In genomic region chr10:39629746-39630552, GRCm38 (mm10) we compare ENCODE assay signal across 8 mouse cellular contexts. TPM values are rescaled to one million over a fixed set of nuclear protein-coding genes. Genes with fewer than 3 reads are reported as not detected.
DNase-seq lines count a peak whose midpoint lies in the region; ATAC-seq lines count a peak whose summit lies in the region.

No protein-coding gene starts in this region.

- WGBS in midbrain, embryonic 12.5 days = 72% methylated on average over 18 of the region's 18 CpGs
- 80% methylated on average over 18 of the region's 18 CpGs for WGBS in midbrain, embryonic 10.5 days
- 38% methylated on average over 18 of the region's 18 CpGs for WGBS in heart, embryonic 10.5 days
- WGBS in lung, embryonic 16.5 days = 37% methylated on average over 18 of the region's 18 CpGs

- no peaks in the 10 kb centered on the region for H3K27me3 ChIP-seq in midbrain, embryonic 12.5 days
- H3K27me3 ChIP-seq in midbrain, embryonic 10.5 days (ENCODE audit: low read depth, poor library complexity, severe bottlenecking) = no peaks in the 10 kb centered on the region; the same call in 1 of the 2 replicates
- no peaks in the 10 kb centered on the region for H3K27me3 ChIP-seq in heart, embryonic 10.5 days (ENCODE audit: insufficient read depth, poor library complexity, severe bottlenecking)
- H3K27me3 ChIP-seq in lung, embryonic 16.5 days (ENCODE audit: control insufficient read depth, insufficient read depth, low read depth, low read length) = no peaks in the 10 kb centered on the region

- H3K4me2 ChIP-seq in midbrain, embryonic 12.5 days (replicated peaks) = no peak overlapping the region
- H3K4me2 ChIP-seq in lung, embryonic 16.5 days (ENCODE audit: low read depth, low read length) = peak overlapping the region; percentile 4; the same call in 1 of the 2 replicates

- no peaks in the 10 kb centered on the region for H3K9me3 ChIP-seq in midbrain, embryonic 12.5 days
- H3K9me3 ChIP-seq in midbrain, embryonic 10.5 days (replicated peaks) = no peaks in the 10 kb centered on the region
- no peaks in the 10 kb centered on the region for H3K9me3 ChIP-seq in heart, embryonic 10.5 days
- H3K9me3 ChIP-seq in lung, embryonic 16.5 days (ENCODE audit: control insufficient read depth, low read length) = no peaks in the 10 kb centered on the region

- ATAC-seq in midbrain, embryonic 12.5 days (ENCODE audit: low FRiP score, low read depth) = no peak
- peak; percentile 93 for ATAC-seq in lung, embryonic 16.5 days (ENCODE audit: low read depth)
- no peak for ATAC-seq in megakaryocyte-erythroid progenitor cell, adult 5-6 weeks (replicated peaks; ENCODE audit: low FRiP score, low TSS enrichment, poor library complexity, severe bottlenecking)

- no peaks in the 10 kb centered on the region for H3K36me3 ChIP-seq in midbrain, embryonic 12.5 days
- H3K36me3 ChIP-seq in midbrain, embryonic 10.5 days = peaks cover 11% of the 10 kb centered on the region; the same call in 1 of the 2 replicates
- peaks cover 29% of the 10 kb centered on the region for H3K36me3 ChIP-seq in heart, embryonic 10.5 days
- H3K36me3 ChIP-seq in lung, embryonic 16.5 days (ENCODE audit: control insufficient read depth, insufficient read depth, low read length) = peaks cover 9% of the 10 kb centered on the region

- no peak overlapping the region for H3K9ac ChIP-seq in midbrain, embryonic 12.5 days (replicated peaks)
- 0 out of 2 replicates have a peak overlapping the region, but pooled peaks have one; percentile 21 for H3K9ac ChIP-seq in lung, embryonic 16.5 days (ENCODE audit: low read length)

- no peak for DNase-seq in midbrain, embryonic 10.5 days (ENCODE audit: low spot score)
- no peak for DNase-seq in heart, embryonic 10.5 days (ENCODE audit: low spot score)
- DNase-seq in kidney, postnatal 25 days = peak; percentile 63 to 77
- DNase-seq in telencephalon, adult 2 months (ENCODE audit: low read depth, low spot score) = peak; percentile 97
- no peak for DNase-seq in thymus, postnatal 0 days (ENCODE audit: low spot score)

- H3K4me1 ChIP-seq in midbrain, embryonic 12.5 days = peaks cover 33% of the 10 kb centered on the region
- peaks cover 52% of the 10 kb centered on the region for H3K4me1 ChIP-seq in midbrain, embryonic 10.5 days
- H3K4me1 ChIP-seq in heart, embryonic 10.5 days = peaks cover 61% of the 10 kb centered on the region
- peaks cover 35% of the 10 kb centered on the region for H3K4me1 ChIP-seq in lung, embryonic 16.5 days (replicated peaks; ENCODE audit: control insufficient read depth, insufficient read depth, low read length)

- H3K4me3 ChIP-seq in midbrain, embryonic 12.5 days = no peak overlapping the region
- H3K4me3 ChIP-seq in midbrain, embryonic 10.5 days = no peak overlapping the region
- peak overlapping the region; percentile 24; the same call in 1 of the 2 replicates for H3K4me3 ChIP-seq in heart, embryonic 10.5 days
- H3K4me3 ChIP-seq in lung, embryonic 16.5 days (ENCODE audit: low read length) = no peak overlapping the region

- H3K27ac ChIP-seq in midbrain, embryonic 12.5 days (replicated peaks) = peak overlapping the region; percentile 52
- no peak overlapping the region for H3K27ac ChIP-seq in midbrain, embryonic 10.5 days (replicated peaks)
- peak overlapping the region; percentile 85 for H3K27ac ChIP-seq in heart, embryonic 10.5 days
- H3K27ac ChIP-seq in lung, embryonic 16.5 days (ENCODE audit: low read length) = peak overlapping the region; percentile 52

RNA-seq across cellular contexts. Expression of gene Traf3ip2, which starts 17.2 kb away (rescaled TPM):
- 5.4 and 6.1 TPM in 2 replicates for polyA plus RNA-seq in midbrain, embryonic 12.5 days (2016; fragmentation: Nextera tagmentation; extraction: Ambion mirVana)
- 5.5 and 9.5 TPM in 2 replicates for polyA plus RNA-seq in midbrain, embryonic 10.5 days (2016; fragmentation: Nextera tagmentation; extraction: Ambion mirVana)
- 12.6 and 13.7 TPM in 2 replicates for polyA plus RNA-seq in heart, embryonic 10.5 days (2016; fragmentation: Nextera tagmentation; extraction: Ambion mirVana)
- polyA plus RNA-seq in lung, embryonic 16.5 days (2015; fragmentation: Nextera tagmentation; extraction: Ambion mirVana) = 34.2 and 37.9 TPM in 2 replicates
- 1.9 and 4.2 TPM in 2 replicates for total RNA-seq in megakaryocyte-erythroid progenitor cell, adult 5-6 weeks (2014; fragmentation: Nextera tagmentation)
- total RNA-seq in megakaryocyte-erythroid progenitor cell, adult 5-6 weeks (2017) = 0.42 and 0.80 TPM in 2 replicates
- polyA plus RNA-seq in thymus, postnatal 0 days (2015; fragmentation: Nextera tagmentation; extraction: Ambion mirVana) = 13.9 and 19.3 TPM in 2 replicates

Comparison
In these comparisons a context has a peak if more than half of its experiments do, and no peak if none do; other contexts are left out.
1. DNase-seq: peak in kidney, postnatal 25 days (2 of 2) and telencephalon, adult 2 months (single experiment); none in midbrain, embryonic 10.5 days (single experiment), heart, embryonic 10.5 days (single experiment) and thymus, postnatal 0 days (single experiment).